Mouse (Mus musculus) heart, embryonic 14.5 days (tissue): ENCODE results near the gene Gphn. TPM values are rescaled to one million over a fixed set of nuclear protein-coding genes. Genes with fewer than 3 reads are reported as not detected.

ENCODE experiments used
- ATAC-seq: fragments of 200-750 bp; cut with Nextera tagmentation; 2 replicates; pipeline ENCODE4 v1.8.0; 2017; ENCODE audit warnings: low read depth, moderate TSS enrichment; ENCODE audit not compliant: insufficient number of reproducible peaks, insufficient read depth, low FRiP score
- H3K27ac ChIP-seq, 2 experiments: fragments of 200-500 bp in 1 of 2; fragments of 300-500 bp in 1 of 2; sonication (generic) in 1 of 2; replicated peaks in 1 of 2; 2 replicates each; pipeline ENCODE4 v1.5.1; 2012 to 2014; ENCODE audit warnings: low read depth in 2 of 2, low read length in 2 of 2, control low read depth in 1 of 2, mild to moderate bottlenecking in 1 of 2, mixed read lengths in 1 of 2; ENCODE audit not compliant: control insufficient read depth in 1 of 2, insufficient read depth in 1 of 2
- H3K27me3 ChIP-seq: fragments of 300-500 bp; sonication (generic); 2 replicates; pipeline ENCODE4 v1.6.1; 2014; ENCODE audit warnings: mild to moderate bottlenecking, low read length, control low read depth; ENCODE audit not compliant: control insufficient read depth, insufficient read depth
- H3K36me3 ChIP-seq: fragments of 300-500 bp; sonication (generic); 2 replicates; pipeline ENCODE4 v1.6.1; 2014; ENCODE audit warnings: mild to moderate bottlenecking, control low read depth, low read length, mixed read lengths; ENCODE audit not compliant: control insufficient read depth, insufficient read depth
- H3K4me1 ChIP-seq, 2 experiments: fragments of 200-500 bp in 1 of 2; fragments of 300-500 bp in 1 of 2; sonication (generic) in 1 of 2; 2 replicates each; pipeline ENCODE4 v1.6.1; 2012 to 2014; ENCODE audit warnings: low read length in 2 of 2, control low read depth in 1 of 2, mixed read lengths in 1 of 2; ENCODE audit not compliant: control insufficient read depth in 2 of 2, insufficient read depth in 2 of 2
- H3K4me2 ChIP-seq: fragments of 300-500 bp; sonication (generic); 2 replicates; pipeline ENCODE4 v1.6.1; 2014; ENCODE audit warnings: mild to moderate bottlenecking, low read length
- H3K4me3 ChIP-seq, 2 experiments: fragments of 200-500 bp in 1 of 2; fragments of 300-500 bp in 1 of 2; sonication (generic) in 1 of 2; 2 replicates each; pipeline ENCODE4 v1.5.1; 2012 to 2014; ENCODE audit warnings: low read length in 2 of 2, mild to moderate bottlenecking in 2 of 2, control low read depth in 1 of 2, low read depth in 1 of 2, moderate library complexity in 1 of 2; ENCODE audit not compliant: control insufficient read depth in 1 of 2, insufficient read depth in 1 of 2
- H3K9ac ChIP-seq: fragments of 300-500 bp; sonication (generic); 2 replicates; pipeline ENCODE4 v1.6.1; 2014; ENCODE audit warnings: mild to moderate bottlenecking, low read length
- H3K9me3 ChIP-seq: fragments of 300-500 bp; sonication (generic); 2 replicates; pipeline ENCODE4 v1.6.1; 2016; ENCODE audit warnings: low read length, control low read depth; ENCODE audit not compliant: control insufficient read depth
- WGBS: fragments of 180-500 bp; shearing (Covaris S2); extraction: QIAGEN DNeasy Blood & Tissue Kit; methylation state at CpG from one replicate; pipeline ENCODE4 v1.1.7; 2014; 5-methylcytosine and 5-hydroxymethylcytosine counted together
- polyA plus RNA-seq: library from polyadenylated mRNA; unstranded; fragments of >200 nt; fragmentation: Nextera tagmentation; extraction: Ambion mirVana; gene quantifications from 2 replicates; pipeline ENCODE4 v1.2.1, GENCODE M21; 2014

The Gphn gene
- polyA plus RNA-seq, 1 experiment from 2014 or later: 17.1 TPM

DNA sequence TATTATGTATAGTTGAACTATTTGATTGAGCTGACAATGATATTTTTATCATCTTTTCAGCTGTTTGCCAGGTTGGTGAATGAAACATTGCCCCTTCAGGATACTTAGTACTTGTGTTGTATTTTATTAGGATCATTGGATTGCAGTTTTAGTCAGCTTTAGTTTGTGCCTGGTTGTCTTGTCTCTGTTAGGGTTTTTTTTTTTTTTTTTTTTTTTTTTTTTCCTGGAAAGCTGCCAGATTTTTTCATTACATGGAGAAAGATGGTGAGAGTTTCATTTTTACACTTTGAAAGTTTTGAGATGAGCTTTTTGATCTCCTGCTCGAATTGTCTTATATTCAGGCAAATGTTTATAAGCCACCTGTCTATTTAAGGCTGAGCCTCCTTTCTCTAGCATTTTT lies 22.2 kb downstream of the Gphn start:
- no peaks in the 10 kb centered on the region for H3K36me3 ChIP-seq
- 65% methylated on average over 1 of the region's 1 CpGs for WGBS
- no peak overlapping the region for H3K9ac ChIP-seq
- H3K9me3 ChIP-seq: no peaks in the 10 kb centered on the region
- no peak overlapping the region for H3K4me2 ChIP-seq
- H3K4me3 ChIP-seq: no peak overlapping the region
- H3K27ac ChIP-seq: no peak overlapping the region
- no peak for ATAC-seq
- no peaks in the 10 kb centered on the region for H3K27me3 ChIP-seq
- no peaks in the 10 kb centered on the region for H3K4me1 ChIP-seq

DNA sequence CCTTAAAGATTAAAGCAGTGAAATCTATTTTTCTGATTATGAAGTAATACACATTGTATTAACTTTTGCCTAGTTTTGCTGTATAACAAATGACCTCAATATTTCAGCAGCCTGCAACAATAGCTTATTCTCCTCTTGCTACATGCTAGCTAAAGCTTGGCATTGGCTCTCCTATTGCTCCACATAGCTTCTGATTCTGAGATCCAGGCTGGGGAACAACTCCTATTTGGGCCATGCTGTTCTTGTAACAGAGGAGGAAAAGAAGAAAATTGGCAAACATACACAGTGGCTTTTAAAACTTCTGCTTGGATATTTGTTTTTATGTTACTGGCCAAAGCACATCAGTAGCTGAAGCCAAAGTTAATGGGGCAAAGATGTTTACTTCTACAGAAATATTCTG lies 23.0 kb downstream of the Gphn start:
- ATAC-seq: no peak
- no peaks in the 10 kb centered on the region for H3K36me3 ChIP-seq

DNA sequence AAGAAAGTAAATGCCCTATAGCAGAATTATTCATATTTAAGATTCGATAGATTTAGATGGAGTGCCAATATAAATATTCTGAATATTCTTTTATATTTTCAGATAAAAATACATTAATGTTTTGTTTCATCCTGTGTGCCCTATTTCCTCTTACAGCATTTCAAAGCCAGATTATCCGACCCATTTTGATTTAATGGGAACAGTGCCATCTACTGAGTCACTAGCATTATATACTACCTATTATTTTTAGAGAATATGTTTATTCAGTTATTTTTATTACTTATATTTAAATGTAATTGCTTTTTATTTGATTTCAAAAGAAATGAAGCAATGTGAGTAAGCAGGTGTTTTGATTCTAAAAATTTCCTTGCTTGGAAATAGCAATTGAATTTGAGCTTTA lies 51.2 kb downstream of the Gphn start:
- H3K36me3 ChIP-seq: no peaks in the 10 kb centered on the region
- WGBS: 66% methylated on average over 2 of the region's 2 CpGs

More for the DNA sequence above, 23.0 kb downstream of the Gphn start:
- Histone ChIP-seq H3K9ac (no peak overlapping the region), H3K9me3 (no peaks in the 10 kb centered on the region), H3K27ac (no peak overlapping the region), H3K4me3 (no peak overlapping the region), H3K4me2 (no peak overlapping the region), H3K27me3 (no peaks in the 10 kb centered on the region), H3K4me1 (no peaks in the 10 kb centered on the region)

DNA sequence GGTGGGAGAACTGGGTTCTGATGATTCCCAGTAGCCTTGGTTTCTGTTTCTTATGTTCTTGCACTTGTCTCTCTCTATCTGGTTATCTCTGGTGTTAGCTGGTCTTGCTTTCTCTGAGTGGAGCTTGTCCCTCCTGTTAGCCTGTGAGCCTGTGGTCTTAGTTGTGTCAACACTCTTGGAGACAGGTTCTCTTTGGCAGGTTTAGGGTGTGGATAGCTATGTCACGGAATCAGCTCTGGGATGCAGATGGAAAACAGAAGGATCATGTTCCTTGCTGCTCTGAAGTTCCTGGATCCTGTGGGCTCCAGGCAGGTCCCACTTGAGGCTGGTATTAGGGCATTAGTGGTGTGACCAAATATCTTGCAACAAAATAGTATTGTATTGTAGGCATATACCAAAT lies 64.2 kb downstream of the Gphn start:
- Histone ChIP-seq H3K27me3 (no peaks in the 10 kb centered on the region), H3K9ac (no peak overlapping the region), H3K27ac (no peak overlapping the region; a peak in 1 of 4 replicates), H3K36me3 (no peaks in the 10 kb centered on the region), H3K4me1 (peaks cover 0 to 7% of the 10 kb centered on the region in 2 experiments; a peak in 1 of 4 replicates), H3K4me2 (no peak overlapping the region), H3K4me3 (no peak overlapping the region), H3K9me3 (no peaks in the 10 kb centered on the region)
- ATAC-seq: 0 out of 2 replicates have a peak, but pooled peaks have one; percentile 31
- WGBS: 36% methylated on average over 1 of the region's 1 CpGs

More for the DNA sequence above, 51.2 kb downstream of the Gphn start:
- Histone ChIP-seq H3K9me3 (no peaks in the 10 kb centered on the region), H3K4me3 (no peak overlapping the region), H3K4me2 (no peak overlapping the region), H3K4me1 (no peaks in the 10 kb centered on the region), H3K27ac (no peak overlapping the region), H3K27me3 (no peaks in the 10 kb centered on the region), H3K9ac (no peak overlapping the region)
- no peak for ATAC-seq

DNA sequence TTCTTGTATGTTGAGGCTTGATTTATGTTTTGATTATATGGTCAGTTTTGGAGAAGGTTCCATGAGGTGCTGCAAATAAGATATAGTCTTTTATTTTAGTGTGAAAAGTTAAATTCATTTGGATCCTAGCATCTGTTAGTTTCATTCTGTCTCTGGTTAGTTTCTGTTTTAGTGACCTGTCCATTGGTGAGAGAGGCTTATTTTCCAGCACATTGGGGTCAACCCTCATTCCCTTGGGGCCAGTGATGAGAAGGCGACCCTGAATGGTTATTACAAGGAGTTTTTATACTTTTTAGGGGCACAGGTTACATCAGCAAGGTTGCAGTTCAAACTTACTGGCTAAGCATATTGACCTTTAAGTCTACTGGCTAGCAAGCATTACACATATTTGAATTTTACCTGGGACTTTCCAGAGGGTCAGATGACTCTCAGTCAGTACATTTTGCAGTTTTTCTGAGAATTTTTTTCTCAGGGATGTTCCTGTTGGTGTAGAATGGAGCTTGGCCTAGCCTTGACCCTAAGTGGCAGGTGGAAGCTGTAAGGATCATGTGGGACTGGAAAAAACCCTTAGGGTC lies 72.7 kb downstream of the Gphn start:
- Histone ChIP-seq H3K9me3 (no peaks in the 10 kb centered on the region), H3K4me2 (no peak overlapping the region), H3K27ac (no peak overlapping the region), H3K4me3 (no peak overlapping the region), H3K4me1 (no peaks in the 10 kb centered on the region), H3K36me3 (no peaks in the 10 kb centered on the region), H3K27me3 (no peaks in the 10 kb centered on the region), H3K9ac (no peak overlapping the region)
- 77% methylated on average over 1 of the region's 1 CpGs for WGBS
- no peak for ATAC-seq

DNA sequence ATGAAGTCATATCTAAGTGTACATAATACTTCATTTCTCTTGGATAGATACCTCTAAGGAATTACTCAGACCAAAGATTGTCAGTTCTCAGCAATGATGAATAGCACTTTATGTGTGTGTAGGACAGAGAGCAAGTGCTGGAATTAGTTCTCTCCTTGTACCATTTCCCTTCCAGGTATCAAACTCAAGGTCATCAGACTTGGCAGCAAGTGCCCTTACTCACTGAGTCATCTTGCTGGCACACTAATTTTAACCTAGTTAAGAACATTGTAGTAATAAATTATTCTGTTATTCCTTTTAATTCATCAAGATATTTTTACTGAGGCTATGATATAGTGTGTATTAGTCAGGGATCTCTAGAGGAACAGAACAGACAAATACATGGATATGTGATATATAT lies 88.9 kb downstream of the Gphn start:
- H3K36me3 ChIP-seq: no peaks in the 10 kb centered on the region
- no peaks in the 10 kb centered on the region for H3K4me1 ChIP-seq
- no peaks in the 10 kb centered on the region for H3K9me3 ChIP-seq
- H3K4me3 ChIP-seq: no peak overlapping the region
- H3K9ac ChIP-seq: no peak overlapping the region
- ATAC-seq: no peak
- H3K27ac ChIP-seq: no peak overlapping the region
- no peaks in the 10 kb centered on the region for H3K27me3 ChIP-seq
- no peak overlapping the region for H3K4me2 ChIP-seq

DNA sequence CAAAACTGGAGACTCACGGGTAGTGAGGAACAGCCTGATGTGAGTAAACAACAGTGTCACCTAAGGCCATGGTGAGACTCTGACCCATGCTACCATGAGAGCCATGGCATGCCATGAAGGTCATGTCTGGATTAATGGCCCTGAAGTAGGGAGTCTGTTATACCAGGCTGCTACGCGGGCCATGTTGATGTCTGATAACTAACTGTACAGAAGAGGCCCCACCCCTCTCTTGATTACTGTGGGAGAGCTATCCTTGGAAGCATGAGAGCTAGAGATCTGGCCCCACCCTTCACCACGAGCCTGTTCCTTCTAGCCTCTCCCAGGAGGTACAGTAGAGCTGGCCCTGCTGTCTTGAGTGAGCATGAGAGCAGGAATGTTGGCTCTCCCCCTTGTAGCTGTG lies 101.8 kb downstream of the Gphn start:
- H3K4me3 ChIP-seq: no peak overlapping the region
- 77% methylated on average over 4 of the region's 4 CpGs for WGBS
- no peak overlapping the region for H3K27ac ChIP-seq
- H3K4me1 ChIP-seq: no peaks in the 10 kb centered on the region
- H3K9ac ChIP-seq: no peak overlapping the region
- H3K9me3 ChIP-seq: no peaks in the 10 kb centered on the region
- H3K4me2 ChIP-seq: no peak overlapping the region
- H3K36me3 ChIP-seq: no peaks in the 10 kb centered on the region
- ATAC-seq: no peak
- no peaks in the 10 kb centered on the region for H3K27me3 ChIP-seq

DNA sequence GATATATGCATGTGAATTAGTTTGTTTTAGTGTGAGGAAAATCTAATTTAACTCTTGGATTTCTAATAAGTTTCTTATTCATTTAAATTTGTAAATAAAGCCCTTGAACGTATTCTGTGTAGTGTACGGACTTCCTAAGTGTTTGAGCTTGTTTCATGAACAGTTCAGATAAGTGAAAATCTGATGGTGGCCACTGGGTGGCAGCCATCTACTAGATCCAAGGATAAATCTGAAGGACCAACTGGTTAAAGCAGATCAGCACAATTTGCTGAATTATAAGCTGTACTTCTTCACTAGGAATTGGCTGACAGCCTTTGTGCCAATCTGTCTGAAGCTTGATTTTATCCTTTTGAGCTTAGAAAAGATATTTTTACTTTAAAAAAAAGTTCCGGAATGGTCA lies 105.9 kb downstream of the Gphn start:
- H3K9ac ChIP-seq: no peak overlapping the region
- WGBS: 54% methylated on average over 3 of the region's 3 CpGs
- ATAC-seq: no peak
- no peaks in the 10 kb centered on the region for H3K27me3 ChIP-seq
- no peak overlapping the region for H3K4me2 ChIP-seq
- no peak overlapping the region for H3K27ac ChIP-seq
- H3K4me1 ChIP-seq: no peaks in the 10 kb centered on the region
- no peak overlapping the region for H3K4me3 ChIP-seq
- H3K9me3 ChIP-seq: no peaks in the 10 kb centered on the region
- no peaks in the 10 kb centered on the region for H3K36me3 ChIP-seq
